Mouse (Mus musculus) ES-Bruce4 (cell line): ENCODE measurements around the gene Dgkb.

Experiments
- CTCF ChIP-seq: IDR thresholded peaks from one replicate; pipeline ENCODE4 v1.8.1; 2011; ENCODE audit warnings: low read depth, low read length
- EP300 ChIP-seq: IDR thresholded peaks from 2 replicates; pipeline ENCODE4 v1.6.1; 2011; ENCODE audit warnings: low read depth, low read length; ENCODE audit not compliant: insufficient read depth
- POLR2A ChIP-seq: IDR thresholded peaks from one replicate; pipeline ENCODE4 v1.8.1; 2011; ENCODE audit warnings: low read length; ENCODE audit not compliant: insufficient read depth

- TF ChIP-seq CTCF (no peak), POLR2A (no peak), EP300 (no peak)
These were observed 42.9 kb upstream of the Dgkb start for GRCm38 (mm10) chr12:37774591-37774990.
